Mouse (Mus musculus): ENCODE data around the gene Itih1.

- no peak for TF ChIP-seq ZC3H11A (IDR thresholded peaks at IDR 0.05; ENCODE audit: borderline replicate concordance, low read depth, low read length)
- no peak for TF ChIP-seq CHD2 (IDR thresholded peaks at IDR 0.05; ENCODE audit: low read depth, low read length)
- TF ChIP-seq ZNF384 (IDR thresholded peaks at IDR 0.05; ENCODE audit: low read depth, low read length) = no peak
- no peak for TF ChIP-seq MAFK (IDR thresholded peaks at IDR 0.05; ENCODE audit: insufficient read depth, low read depth, low read length)
- TF ChIP-seq HCFC1 (IDR thresholded peaks at IDR 0.05; ENCODE audit: borderline replicate concordance, insufficient read depth, low read length) = no peak
Measured at GRCm38 (mm10) chr14:30885298-30885697, 57.8 kb downstream of the Itih1 start.
